Mouse (Mus musculus): Measurements from ENCODE around the gene Kif28. TPM values are rescaled to one million over a fixed set of nuclear protein-coding genes. Genes with fewer than 3 reads are reported as not detected.
A peak's percentile ranks its signal among the peaks of the same experiment; 100 is the strongest.
"Not testable (repeated sequence)": the region's sequence is repeated elsewhere in the genome, so short reads cannot be mapped to it uniquely, and the experiment has no call there.

The Kif28 gene
- polyA plus RNA-seq, 1 experiment from 2014 or later = not detected

DNA sequence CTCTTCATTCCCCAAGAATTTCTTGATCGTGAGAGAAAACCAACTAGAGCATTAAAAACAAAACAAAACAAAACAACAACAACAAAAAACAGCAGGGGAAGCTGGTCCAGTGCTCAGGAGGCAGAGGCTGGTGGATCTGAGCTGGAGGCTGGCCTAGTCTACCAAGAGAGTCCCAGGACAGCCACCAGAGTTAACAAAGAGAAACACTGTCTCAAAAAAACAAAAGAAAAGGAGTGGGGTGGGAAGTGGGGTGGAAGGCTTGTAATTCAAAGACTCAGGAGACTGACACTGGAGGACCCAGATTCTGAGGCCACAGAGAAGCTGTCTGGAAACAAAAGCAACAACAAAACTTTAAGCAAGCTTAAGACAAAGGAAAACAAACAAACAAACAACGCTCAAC is 78.1 kb downstream of the Kif28 start:
- H3K4me2 ChIP-seq (ENCODE audit: low read depth, low read length) = no peak overlapping the region
- H3K36me3 ChIP-seq (ENCODE audit: control insufficient read depth, insufficient read depth, low read length) = no peaks in the 10 kb centered on the region
- H3K4me3 ChIP-seq (ENCODE audit: low read length) = no peak overlapping the region
- peaks cover 6% of the 10 kb centered on the region for H3K4me1 ChIP-seq (ENCODE audit: control insufficient read depth, insufficient read depth, low read length)
- no peaks in the 10 kb centered on the region for H3K9me3 ChIP-seq (ENCODE audit: control insufficient read depth, low read length)
- no peak overlapping the region for H3K9ac ChIP-seq (ENCODE audit: low read depth, low read length)
- no peak overlapping the region for H3K27ac ChIP-seq (ENCODE audit: low read length)
- no peak for ATAC-seq
- H3K27me3 ChIP-seq (replicated peaks; ENCODE audit: control insufficient read depth, insufficient read depth, low read length) = no peaks in the 10 kb centered on the region
- WGBS = 74% methylated on average over 2 of the region's 2 CpGs

DNA sequence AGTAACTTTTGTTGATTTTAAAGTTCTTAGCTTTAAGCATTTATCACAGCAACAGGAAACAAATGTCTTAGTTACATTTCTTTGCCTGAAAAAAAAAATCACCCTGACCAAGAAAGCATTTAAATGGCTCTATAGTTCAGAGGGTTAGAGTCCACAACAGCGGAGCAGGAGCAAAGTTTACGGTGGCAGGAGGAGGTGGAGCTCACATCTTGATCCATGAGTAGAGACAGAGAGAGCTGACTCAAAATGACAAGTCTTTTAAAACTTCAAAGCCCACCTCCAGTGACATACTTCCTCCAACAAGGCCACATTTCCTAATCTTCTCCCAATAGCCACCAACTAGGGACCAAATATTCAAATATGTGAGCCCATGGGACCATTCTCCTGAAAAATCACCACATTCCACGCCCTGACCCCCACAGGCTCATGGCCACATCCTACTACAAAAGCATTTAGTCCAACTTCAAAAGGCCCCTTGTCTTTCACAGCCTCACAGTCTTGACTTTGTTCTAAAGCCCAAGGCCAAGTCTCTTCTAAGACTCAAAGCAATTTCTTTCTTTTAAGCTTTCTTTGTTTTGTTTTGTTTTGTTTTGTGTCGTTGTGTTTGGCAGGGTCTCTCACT is 80.7 kb downstream of the Kif28 start:
- peak overlapping the region; percentile 40; the same call in 1 of the 2 replicates for H3K27ac ChIP-seq (ENCODE audit: low read length)
- no peak for ATAC-seq

DNA sequence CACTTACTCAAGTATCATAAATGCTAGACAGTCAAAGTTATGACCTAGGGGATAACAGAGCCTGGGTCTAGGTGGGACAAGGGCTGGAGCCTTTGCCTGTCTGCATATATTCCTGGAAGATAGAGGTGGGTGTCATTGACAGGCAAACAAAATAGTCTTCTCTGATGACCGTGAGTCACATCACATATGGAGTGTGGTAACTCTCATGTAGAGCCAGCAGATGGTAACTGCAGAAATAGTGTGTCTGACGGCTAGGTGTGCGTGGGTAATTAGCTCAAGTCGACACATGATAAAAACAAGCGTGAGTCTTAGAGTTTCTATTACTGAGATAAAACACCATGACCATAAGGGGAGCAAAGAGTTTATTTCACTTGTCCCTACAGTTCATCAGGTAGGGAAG is 82.0 kb downstream of the Kif28 start:
- Histone ChIP-seq H3K27me3 (replicated peaks; ENCODE audit: control insufficient read depth, insufficient read depth, low read length) (no peaks in the 10 kb centered on the region), H3K4me1 (ENCODE audit: control insufficient read depth, insufficient read depth, low read length) (0 out of 2 replicates have a peak, but pooled peaks cover 2% of the 10 kb centered on the region), H3K4me3 (ENCODE audit: low read length) (no peak overlapping the region), H3K9ac (ENCODE audit: low read depth, low read length) (no peak overlapping the region), H3K9me3 (ENCODE audit: control insufficient read depth, low read length) (no peaks in the 10 kb centered on the region), H3K36me3 (ENCODE audit: control insufficient read depth, insufficient read depth, low read length) (no peaks in the 10 kb centered on the region), H3K27ac (ENCODE audit: low read length) (no peak overlapping the region), H3K4me2 (ENCODE audit: low read depth, low read length) (no peak overlapping the region)
- WGBS = 87% methylated on average over 5 of the region's 5 CpGs
- no peak for ATAC-seq

More for the DNA sequence above, 80.7 kb downstream of the Kif28 start:
- Histone ChIP-seq H3K4me1 (ENCODE audit: control insufficient read depth, insufficient read depth, low read length) (peaks cover 6% of the 10 kb centered on the region), H3K9ac (ENCODE audit: low read depth, low read length) (no peak overlapping the region), H3K4me3 (ENCODE audit: low read length) (no peak overlapping the region), H3K4me2 (ENCODE audit: low read depth, low read length) (no peak overlapping the region), H3K27me3 (replicated peaks; ENCODE audit: control insufficient read depth, insufficient read depth, low read length) (no peaks in the 10 kb centered on the region), H3K9me3 (ENCODE audit: control insufficient read depth, low read length) (no peaks in the 10 kb centered on the region), H3K36me3 (ENCODE audit: control insufficient read depth, insufficient read depth, low read length) (no peaks in the 10 kb centered on the region)
- WGBS = 51% methylated on average over 4 of the region's 4 CpGs

DNA sequence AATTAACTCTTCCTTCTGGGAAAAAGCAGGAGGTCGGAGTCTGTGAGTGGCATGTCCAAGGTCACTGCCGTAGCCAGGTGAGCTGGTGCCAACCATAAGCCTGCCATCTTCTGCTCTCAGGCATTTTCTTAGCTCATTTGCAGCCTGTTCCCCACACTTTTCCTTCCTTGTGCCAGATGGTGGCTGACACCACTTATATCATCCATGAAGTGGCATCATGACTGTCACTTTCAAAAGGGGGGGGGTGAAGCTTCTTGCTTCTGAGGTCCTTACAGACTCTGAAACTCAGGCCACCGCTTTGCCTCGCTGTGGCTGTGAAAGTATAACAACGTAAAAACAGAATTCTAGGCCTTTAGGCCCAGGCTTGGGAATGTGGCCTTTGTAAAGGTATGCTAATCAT is 93.8 kb downstream of the Kif28 start:
- H3K36me3 ChIP-seq (ENCODE audit: control insufficient read depth, insufficient read depth, low read length) = no peaks in the 10 kb centered on the region
- no peaks in the 10 kb centered on the region for H3K27me3 ChIP-seq (replicated peaks; ENCODE audit: control insufficient read depth, insufficient read depth, low read length)
- peak; percentile 31; the same call in 1 of the 2 replicates for ATAC-seq
- WGBS = 75% methylated on average over 5 of the region's 5 CpGs
- no peaks in the 10 kb centered on the region for H3K9me3 ChIP-seq (ENCODE audit: control insufficient read depth, low read length)
- H3K27ac ChIP-seq (ENCODE audit: low read length) = no peak overlapping the region
- H3K9ac ChIP-seq (ENCODE audit: low read depth, low read length) = no peak overlapping the region
- no peaks in the 10 kb centered on the region for H3K4me1 ChIP-seq (ENCODE audit: control insufficient read depth, insufficient read depth, low read length)
- no peak overlapping the region for H3K4me2 ChIP-seq (ENCODE audit: low read depth, low read length)
- H3K4me3 ChIP-seq (ENCODE audit: low read length) = no peak overlapping the region

DNA sequence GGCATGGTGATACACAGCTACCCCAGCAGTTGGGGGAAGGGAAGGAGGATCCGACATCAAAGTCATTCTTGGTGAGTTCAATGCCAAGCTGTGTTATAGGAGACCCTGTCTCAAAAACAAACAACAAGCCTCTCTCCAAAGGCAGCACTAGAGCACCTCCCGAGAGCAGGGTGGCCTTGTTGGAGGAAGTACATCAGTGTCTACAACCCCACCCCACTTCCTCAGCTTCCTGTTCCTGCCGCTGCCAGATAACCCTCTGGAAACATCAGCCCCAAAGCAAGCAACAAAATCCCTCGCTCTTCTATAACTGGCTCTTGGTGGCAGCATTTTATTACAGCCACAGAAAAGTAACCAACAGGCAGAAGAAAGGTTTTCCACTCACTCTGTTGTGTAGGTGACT is 94.8 kb downstream of the Kif28 start:
- H3K27ac ChIP-seq (ENCODE audit: low read length) = no peak overlapping the region
- no peaks in the 10 kb centered on the region for H3K27me3 ChIP-seq (replicated peaks; ENCODE audit: control insufficient read depth, insufficient read depth, low read length)
- WGBS = 68% methylated on average over 4 of the region's 4 CpGs
- no peaks in the 10 kb centered on the region for H3K36me3 ChIP-seq (ENCODE audit: control insufficient read depth, insufficient read depth, low read length)
- ATAC-seq = no peak
- no peaks in the 10 kb centered on the region for H3K4me1 ChIP-seq (ENCODE audit: control insufficient read depth, insufficient read depth, low read length)
- no peak overlapping the region for H3K9ac ChIP-seq (ENCODE audit: low read depth, low read length)
- H3K4me3 ChIP-seq (ENCODE audit: low read length) = no peak overlapping the region
- H3K9me3 ChIP-seq (ENCODE audit: control insufficient read depth, low read length) = no peaks in the 10 kb centered on the region
- no peak overlapping the region for H3K4me2 ChIP-seq (ENCODE audit: low read depth, low read length)

DNA sequence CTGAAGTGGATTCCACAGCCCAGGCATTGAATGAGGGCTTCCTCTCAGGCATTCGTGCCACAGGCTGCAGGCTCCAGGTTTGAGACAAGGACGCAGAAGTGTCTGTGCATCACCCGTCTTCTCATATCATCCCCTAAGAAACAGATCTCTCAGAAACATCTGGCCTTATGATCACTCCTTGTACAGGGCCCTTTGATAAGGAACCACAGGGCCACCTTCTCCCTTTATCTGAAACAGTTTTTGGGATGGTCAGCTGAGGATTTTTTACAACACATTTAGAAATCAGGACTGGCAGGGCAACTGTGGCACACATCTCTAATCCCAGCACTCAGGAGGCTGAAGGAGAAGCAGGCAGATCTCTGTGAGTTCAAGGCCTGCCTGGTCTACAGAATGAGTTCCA is 95.7 kb downstream of the Kif28 start:
- H3K9ac ChIP-seq (ENCODE audit: low read depth, low read length) = no peak overlapping the region
- H3K27me3 ChIP-seq (replicated peaks; ENCODE audit: control insufficient read depth, insufficient read depth, low read length) = no peaks in the 10 kb centered on the region
- no peaks in the 10 kb centered on the region for H3K36me3 ChIP-seq (ENCODE audit: control insufficient read depth, insufficient read depth, low read length)
- ATAC-seq = no peak
- H3K27ac ChIP-seq (ENCODE audit: low read length) = no peak overlapping the region
- no peak overlapping the region for H3K4me3 ChIP-seq (ENCODE audit: low read length)
- 78% methylated on average over 3 of the region's 3 CpGs for WGBS
- H3K4me2 ChIP-seq (ENCODE audit: low read depth, low read length) = no peak overlapping the region
- H3K4me1 ChIP-seq (ENCODE audit: control insufficient read depth, insufficient read depth, low read length) = no peaks in the 10 kb centered on the region
- H3K9me3 ChIP-seq (ENCODE audit: control insufficient read depth, low read length) = no peaks in the 10 kb centered on the region

DNA sequence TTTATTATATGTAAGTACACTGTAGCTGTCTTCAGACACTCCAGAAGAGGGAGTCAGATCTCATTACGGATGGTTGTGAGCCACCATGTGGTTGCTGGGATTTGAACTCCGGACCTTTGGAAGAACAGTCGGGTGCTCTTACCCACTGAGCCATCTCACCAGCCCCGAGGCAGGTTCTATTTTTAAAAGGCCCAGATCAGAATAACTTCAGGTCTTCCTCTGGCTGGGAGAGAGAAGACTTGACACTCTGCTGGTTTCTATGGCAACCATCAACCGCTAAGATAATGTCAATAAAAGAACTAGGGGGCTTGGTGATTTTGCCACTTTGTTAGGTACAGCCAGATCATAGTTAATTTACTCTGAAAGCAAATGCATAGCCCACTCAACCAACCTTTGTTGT is 96.4 kb downstream of the Kif28 start:
- H3K9ac ChIP-seq (ENCODE audit: low read depth, low read length); H3K27me3 ChIP-seq (replicated peaks; ENCODE audit: control insufficient read depth, insufficient read depth, low read length); H3K4me1 ChIP-seq (ENCODE audit: control insufficient read depth, insufficient read depth, low read length); H3K4me3 ChIP-seq (ENCODE audit: low read length); H3K36me3 ChIP-seq (ENCODE audit: control insufficient read depth, insufficient read depth, low read length); H3K27ac ChIP-seq (ENCODE audit: low read length); H3K9me3 ChIP-seq (ENCODE audit: control insufficient read depth, low read length); H3K4me2 ChIP-seq (ENCODE audit: low read depth, low read length); ATAC-seq: not testable (repeated sequence)
- WGBS = 67% methylated on average over 4 of the region's 5 CpGs

DNA sequence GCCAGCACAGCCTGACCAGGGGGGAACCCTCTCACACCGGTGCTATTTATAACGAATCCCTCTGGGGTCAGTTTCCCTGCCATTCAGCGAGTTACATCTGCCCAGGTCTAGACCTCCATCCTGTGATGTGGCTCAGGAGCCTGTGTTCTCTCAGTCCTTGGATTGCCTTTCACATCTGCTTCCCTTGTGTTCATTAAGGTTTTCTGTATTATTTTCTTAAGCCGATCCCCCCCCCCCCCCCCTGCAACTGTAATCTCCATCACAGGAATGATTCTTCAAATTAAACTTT is 99.1 kb downstream of the Kif28 start:
- no peaks in the 10 kb centered on the region for H3K27me3 ChIP-seq (replicated peaks; ENCODE audit: control insufficient read depth, insufficient read depth, low read length)
- 15% methylated on average over 4 of the region's 4 CpGs for WGBS
- no peak overlapping the region for H3K4me3 ChIP-seq (ENCODE audit: low read length)
- no peak overlapping the region for H3K27ac ChIP-seq (ENCODE audit: low read length)
- peak overlapping the region; percentile 41 for H3K9ac ChIP-seq (ENCODE audit: low read depth, low read length)
- peak overlapping the region; percentile 40; the same call in 1 of the 2 replicates for H3K4me2 ChIP-seq (ENCODE audit: low read depth, low read length)
- H3K36me3 ChIP-seq (ENCODE audit: control insufficient read depth, insufficient read depth, low read length) = no peaks in the 10 kb centered on the region
- no peaks in the 10 kb centered on the region for H3K9me3 ChIP-seq (ENCODE audit: control insufficient read depth, low read length)
- no peak for ATAC-seq
- H3K4me1 ChIP-seq (ENCODE audit: control insufficient read depth, insufficient read depth, low read length) = no peaks in the 10 kb centered on the region
